Mouse (Mus musculus): ENCODE data around the gene Gm4553. TPM values are rescaled to one million over a fixed set of nuclear protein-coding genes. Genes with fewer than 3 reads are reported as not detected.
"Not testable (repeated sequence)": the region's sequence is repeated elsewhere in the genome, so short reads cannot be mapped to it uniquely, and the experiment has no call there.

Gene Gm4553
- total RNA-seq (2014; rRNA removed) (not detected in 2 replicates), polyA plus RNA-seq (2015; fragmentation: Nextera tagmentation; extraction: Ambion mirVana) (not detected in 2 replicates)

DNA sequence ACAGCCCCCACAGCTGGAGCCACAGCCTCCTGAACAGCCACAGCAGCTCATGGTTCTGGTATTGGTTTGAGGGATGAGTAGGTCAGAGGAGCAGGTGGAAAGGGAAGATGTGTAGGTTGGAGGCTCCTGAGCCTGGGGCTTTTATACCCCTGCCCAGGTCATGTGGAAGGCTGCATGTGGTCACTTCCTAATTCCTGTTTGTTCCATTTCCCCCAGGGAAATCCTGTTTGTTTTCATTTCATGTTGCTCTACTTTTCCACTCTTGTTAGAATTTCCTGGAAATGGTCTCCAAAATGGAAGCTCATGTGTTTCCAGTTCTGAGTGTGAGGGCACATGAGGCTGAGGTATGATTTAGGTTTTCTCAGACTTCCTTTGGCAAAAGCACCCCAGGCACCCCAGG is at the start of gene Gm4553:
Gm4553 (minus strand) TSS at position 101 of the 400 bp plus-strand sequence.
- not testable (repeated sequence) for H3K27ac ChIP-seq (ENCODE audit: low read depth, low read length); ATAC-seq; DNase-seq; H3K9ac ChIP-seq; H3K4me2 ChIP-seq (ENCODE audit: low read depth); H3K4me1 ChIP-seq (ENCODE audit: insufficient read depth); H3K27me3 ChIP-seq (ENCODE audit: insufficient read depth, low read length); H3K9me3 ChIP-seq (ENCODE audit: low read length); H3K4me3 ChIP-seq (ENCODE audit: low read depth, low read length); H3K36me3 ChIP-seq (ENCODE audit: insufficient read depth)

DNA sequence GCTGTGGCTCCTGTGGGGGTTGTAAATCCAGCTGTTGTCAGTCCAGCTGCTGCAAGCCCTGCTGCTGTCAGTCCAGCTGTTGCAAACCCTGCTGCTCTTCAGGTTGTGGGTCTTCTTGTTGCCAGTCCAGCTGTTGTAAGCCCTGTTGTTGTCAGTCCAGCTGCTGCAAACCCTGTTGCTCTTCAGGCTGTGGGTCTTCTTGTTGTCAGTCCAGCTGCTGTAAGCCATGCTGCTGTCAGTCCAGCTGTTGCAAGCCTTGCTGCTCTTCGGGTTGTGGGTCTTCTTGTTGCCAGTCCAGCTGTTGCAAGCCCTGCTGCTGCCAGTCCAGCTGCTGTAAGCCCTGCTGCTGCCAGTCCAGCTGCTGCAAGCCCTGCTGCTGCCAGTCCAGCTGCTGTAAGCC is 46.6 kb upstream of the Gm4553 start:
- H3K27ac ChIP-seq (ENCODE audit: low read depth, low read length); H3K4me1 ChIP-seq (ENCODE audit: insufficient read depth); H3K4me3 ChIP-seq (ENCODE audit: low read depth, low read length); H3K27me3 ChIP-seq (ENCODE audit: insufficient read depth, low read length); H3K9ac ChIP-seq; H3K36me3 ChIP-seq (ENCODE audit: insufficient read depth); H3K4me2 ChIP-seq (ENCODE audit: low read depth); H3K9me3 ChIP-seq (ENCODE audit: low read length); DNase-seq; ATAC-seq: not testable (repeated sequence)
- WGBS, result 59% methylated on average over 1 of the region's 1 CpGs

DNA sequence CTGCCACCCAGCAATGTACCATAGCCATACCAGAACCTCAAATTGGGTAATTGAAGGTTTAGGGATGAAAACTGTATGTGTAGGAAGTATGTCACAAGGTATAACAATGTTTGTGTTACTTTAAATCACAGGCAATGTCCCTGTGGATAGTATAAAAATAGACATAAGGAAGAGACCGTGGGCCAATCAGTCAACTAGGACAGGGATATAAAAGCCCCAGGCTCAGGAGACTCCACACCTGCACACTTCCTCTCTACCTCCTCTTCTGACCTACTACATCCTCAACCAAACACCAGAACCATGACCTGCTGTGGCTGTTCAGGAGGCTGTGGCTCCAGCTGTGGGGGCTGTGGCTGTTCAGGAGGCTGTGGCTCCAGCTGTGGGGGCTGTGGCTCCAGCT is 46.0 kb upstream of the Gm4553 start, which contains the start of gene Gm7579:
Gm7579 (plus strand) TSS at position 301 of the 400 bp plus-strand sequence.
- H3K36me3 ChIP-seq (ENCODE audit: insufficient read depth), result no peaks in the 10 kb centered on the region
- no peak within 1 kb of the TSS for H3K27ac ChIP-seq (ENCODE audit: low read depth, low read length)
- H3K4me2 ChIP-seq (ENCODE audit: low read depth), result no peak within 1 kb of the TSS
- H3K27me3 ChIP-seq (ENCODE audit: insufficient read depth, low read length), result no peaks in the 10 kb centered on the region
- 78% methylated on average over 1 of the region's 1 CpGs for WGBS
- DNase-seq (no peak), ATAC-seq (no peak)
- no peak for TF ChIP-seq CTCF (IDR thresholded peaks at IDR 0.05; ENCODE audit: low read depth)
- no peaks in the 10 kb centered on the region for H3K4me1 ChIP-seq (ENCODE audit: insufficient read depth)
- no peak within 1 kb of the TSS for H3K4me3 ChIP-seq (ENCODE audit: low read depth, low read length)
- H3K9me3 ChIP-seq (ENCODE audit: low read length), result no peaks in the 10 kb centered on the region
- H3K9ac ChIP-seq, result no peak within 1 kb of the TSS

DNA sequence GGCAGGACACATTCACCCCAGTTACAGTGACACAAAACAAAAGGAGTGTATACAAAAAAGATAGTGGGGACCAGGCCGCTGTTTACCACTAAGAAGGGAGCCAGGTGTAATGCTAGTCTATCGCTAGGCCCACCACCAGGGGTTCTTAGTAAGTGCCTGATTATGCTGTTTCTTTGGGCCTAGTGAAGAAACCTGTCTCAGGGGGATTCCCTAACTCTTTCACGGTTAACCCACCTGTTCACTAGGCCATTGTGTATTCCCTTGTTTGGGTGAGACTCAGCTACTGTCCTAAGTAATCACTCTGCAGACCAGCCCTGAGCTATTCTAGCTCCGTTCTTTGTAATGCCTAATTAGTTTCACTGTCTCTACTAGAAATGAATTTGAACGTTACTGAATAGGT is 41.4 kb upstream of the Gm4553 start:
- not testable (repeated sequence) for H3K4me2 ChIP-seq (ENCODE audit: low read depth); H3K27ac ChIP-seq (ENCODE audit: low read depth, low read length); H3K4me3 ChIP-seq (ENCODE audit: low read depth, low read length); H3K4me1 ChIP-seq (ENCODE audit: insufficient read depth); H3K27me3 ChIP-seq (ENCODE audit: insufficient read depth, low read length); H3K9me3 ChIP-seq (ENCODE audit: low read length); DNase-seq; H3K36me3 ChIP-seq (ENCODE audit: insufficient read depth); ATAC-seq; H3K9ac ChIP-seq
- WGBS, result 58% methylated on average over 5 of the region's 5 CpGs

DNA sequence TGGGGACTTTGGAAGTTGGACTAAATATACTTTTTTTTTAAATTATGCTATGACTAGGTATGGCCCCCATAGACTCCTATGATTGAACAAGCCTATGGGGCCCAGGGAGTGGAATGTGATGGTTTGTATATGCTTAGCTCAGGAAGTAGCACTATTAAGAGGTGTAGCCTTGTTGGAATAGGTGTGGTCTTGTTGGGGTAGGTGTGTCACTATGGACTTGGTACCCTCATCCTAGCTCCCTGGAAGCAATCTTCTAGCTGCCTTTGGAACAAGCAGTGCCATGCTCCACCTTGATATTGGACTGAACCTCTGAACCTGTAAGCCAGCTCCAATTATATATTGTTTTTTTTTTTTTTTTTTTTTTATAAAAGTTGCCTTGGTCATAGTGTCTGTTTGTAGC is 39.9 kb upstream of the Gm4553 start:
- Histone ChIP-seq H3K27me3 (ENCODE audit: insufficient read depth, low read length) (no peaks in the 10 kb centered on the region), H3K9ac (no peak overlapping the region), H3K4me2 (ENCODE audit: low read depth) (no peak overlapping the region), H3K4me3 (ENCODE audit: low read depth, low read length) (no peak overlapping the region), H3K9me3 (ENCODE audit: low read length) (no peaks in the 10 kb centered on the region), H3K36me3 (ENCODE audit: insufficient read depth) (no peaks in the 10 kb centered on the region), H3K27ac (ENCODE audit: low read depth, low read length) (no peak overlapping the region), H3K4me1 (ENCODE audit: insufficient read depth) (no peaks in the 10 kb centered on the region)
- DNase-seq, result no peak
- no peak for TF ChIP-seq CTCF (IDR thresholded peaks at IDR 0.05; ENCODE audit: low read depth)
- ATAC-seq, result no peak

DNA sequence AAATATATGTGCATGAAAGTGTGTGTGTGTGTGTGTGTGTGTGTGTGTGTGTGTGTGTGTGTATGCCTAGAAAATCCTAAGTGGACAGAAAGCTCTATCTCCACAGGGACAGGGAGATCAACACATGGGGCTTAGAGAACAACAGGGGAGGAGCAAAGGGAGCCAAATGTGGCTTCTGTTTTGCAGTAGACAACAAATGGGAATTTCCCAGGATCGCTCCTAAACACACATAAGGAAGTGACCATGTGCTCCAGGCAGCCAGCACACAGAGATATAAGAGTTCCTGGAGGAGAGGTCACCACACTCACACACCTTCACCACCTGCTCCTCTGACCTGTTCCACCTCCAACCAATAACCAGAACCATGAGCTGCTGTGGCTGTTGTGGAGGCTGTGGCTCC is 35.5 kb upstream of the Gm4553 start, which contains the start of gene Krtap5-3:
Krtap5-3 (plus strand) TSS at position 301 of the 400 bp plus-strand sequence.
- Histone ChIP-seq H3K4me2 (ENCODE audit: low read depth) (no peak within 1 kb of the TSS), H3K27ac (ENCODE audit: low read depth, low read length) (no peak within 1 kb of the TSS), H3K9me3 (ENCODE audit: low read length) (no peaks in the 10 kb centered on the region), H3K27me3 (ENCODE audit: insufficient read depth, low read length) (no peaks in the 10 kb centered on the region), H3K36me3 (ENCODE audit: insufficient read depth) (no peaks in the 10 kb centered on the region), H3K4me3 (ENCODE audit: low read depth, low read length) (no peak within 1 kb of the TSS), H3K4me1 (ENCODE audit: insufficient read depth) (no peaks in the 10 kb centered on the region), H3K9ac (no peak within 1 kb of the TSS)
- no peak for TF ChIP-seq CTCF (IDR thresholded peaks at IDR 0.05; ENCODE audit: low read depth)
- ATAC-seq, result no peak
- no peak for DNase-seq
- WGBS, result 76% methylated on average over 1 of the region's 1 CpGs

DNA sequence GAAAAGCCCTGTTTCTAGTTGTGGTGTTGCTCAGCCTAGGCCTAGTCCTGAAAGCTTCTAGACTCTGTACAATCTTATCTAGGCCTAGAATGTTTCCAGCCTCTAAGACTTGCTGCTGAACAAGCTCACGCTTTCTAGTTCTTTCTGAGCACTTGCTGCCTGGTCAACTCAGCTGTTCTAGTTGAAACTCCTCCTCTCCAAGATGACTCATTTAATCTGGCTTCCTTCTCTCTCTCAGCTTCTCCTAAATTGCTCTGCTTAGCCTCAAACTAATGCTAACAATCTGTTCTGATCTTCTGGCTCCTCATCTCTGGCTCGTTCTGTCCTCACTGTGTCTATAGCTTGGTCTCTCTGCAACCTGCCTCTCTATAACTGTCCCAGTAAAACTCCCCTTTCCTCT is 33.2 kb upstream of the Gm4553 start:
- no peak overlapping the region for H3K27ac ChIP-seq (ENCODE audit: low read depth, low read length)
- H3K4me3 ChIP-seq (ENCODE audit: low read depth, low read length), result no peak overlapping the region
- no peak overlapping the region for H3K9ac ChIP-seq
- no peak overlapping the region for H3K4me2 ChIP-seq (ENCODE audit: low read depth)
- H3K4me1 ChIP-seq (ENCODE audit: insufficient read depth), result no peaks in the 10 kb centered on the region
- WGBS, result 73% methylated on average over 2 of the region's 2 CpGs
- ATAC-seq (no peak), DNase-seq (no peak)
- no peaks in the 10 kb centered on the region for H3K27me3 ChIP-seq (ENCODE audit: insufficient read depth, low read length)
- TF ChIP-seq CTCF (IDR thresholded peaks at IDR 0.05; ENCODE audit: low read depth), result no peak
- no peaks in the 10 kb centered on the region for H3K9me3 ChIP-seq (ENCODE audit: low read length)
- H3K36me3 ChIP-seq (ENCODE audit: insufficient read depth), result no peaks in the 10 kb centered on the region

DNA sequence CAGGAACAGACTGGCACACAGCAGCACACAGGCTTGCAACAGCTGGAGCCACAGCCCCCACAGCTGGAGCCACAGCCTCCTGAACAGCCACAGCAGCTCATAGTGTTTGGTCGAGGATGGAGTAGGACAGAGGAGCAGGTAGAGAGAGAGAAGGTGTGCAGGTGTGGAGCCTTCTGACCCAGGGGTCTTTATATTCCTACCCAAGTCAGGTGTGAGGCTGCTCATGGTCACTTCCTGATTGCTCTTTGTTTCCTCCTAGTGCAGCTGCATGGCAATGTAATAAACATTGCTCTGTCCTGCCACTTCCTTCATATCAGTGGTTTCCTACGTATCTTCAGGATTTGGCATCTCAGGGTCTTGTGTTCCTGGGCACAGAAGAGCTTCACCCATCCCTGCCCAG is 24.8 kb upstream of the Gm4553 start, which contains the start of gene Gm10153:
Gm10153 (minus strand) TSS at position 101 of the 400 bp plus-strand sequence.
- Histone ChIP-seq H3K36me3 (ENCODE audit: insufficient read depth) (no peaks in the 10 kb centered on the region), H3K4me3 (ENCODE audit: low read depth, low read length) (no peak within 1 kb of the TSS), H3K27me3 (ENCODE audit: insufficient read depth, low read length) (no peaks in the 10 kb centered on the region), H3K9me3 (ENCODE audit: low read length) (no peaks in the 10 kb centered on the region), H3K4me1 (ENCODE audit: insufficient read depth) (no peaks in the 10 kb centered on the region), H3K27ac (ENCODE audit: low read depth, low read length) (no peak within 1 kb of the TSS), H3K9ac (no peak within 1 kb of the TSS), H3K4me2 (ENCODE audit: low read depth) (no peak within 1 kb of the TSS)
- 52% methylated on average over 2 of the region's 2 CpGs for WGBS
- ATAC-seq (no peak), DNase-seq (no peak)
- TF ChIP-seq CTCF (IDR thresholded peaks at IDR 0.05; ENCODE audit: low read depth), result no peak

Data from forebrain, postnatal 0 days (tissue).